Mouse (Mus musculus) lung, postnatal 0 days (tissue): Measurements from ENCODE around the gene Eif2s2.

Experiments
- CTCF ChIP-seq: IDR thresholded peaks from 2 replicates; pipeline ENCODE4 v1.5.1; 2016; ENCODE audit warnings: antibody characterized with exemption, mild to moderate bottlenecking
- EP300 ChIP-seq: IDR thresholded peaks from 2 replicates; pipeline ENCODE4 v1.6.1; 2016; ENCODE audit warnings: antibody characterized with exemption, mild to moderate bottlenecking, control low read depth

GRCm38 (mm10) chr2:154848086-154848485 lies 44.6 kb downstream of the Eif2s2 start:
- no peak for TF ChIP-seq CTCF
- no peak for TF ChIP-seq EP300
